Mouse (Mus musculus): Measurements from ENCODE around the gene Ctsh.
"Not testable (repeated sequence)": the region's sequence is repeated elsewhere in the genome, so short reads cannot be mapped to it uniquely, and the experiment has no call there.

Ctsh gene

GRCm38 (mm10) chr9:90053852-90054251 lies at the start of gene Ctsh:
Ctsh (plus strand) TSS chr9:90054152.
- no peak for DNase-seq (ENCODE audit: low read depth, low spot score)

- no peak for DNase-seq (ENCODE audit: low read depth, low spot score)
These were observed 47.5 kb upstream of the Ctsh start for GRCm38 (mm10) chr9:90006432-90006831.

GRCm38 (mm10) chr9:90007094-90007493 lies 46.9 kb upstream of the Ctsh start:
- no peak for DNase-seq (ENCODE audit: low read depth, low spot score)

GRCm38 (mm10) chr9:90008138-90008537 lies 45.8 kb upstream of the Ctsh start:
- DNase-seq (ENCODE audit: low read depth, low spot score) = no peak

GRCm38 (mm10) chr9:90011849-90012248 lies 42.1 kb upstream of the Ctsh start:
- no peak for DNase-seq (ENCODE audit: low read depth, low spot score)

GRCm38 (mm10) chr9:90014649-90015048 lies 39.3 kb upstream of the Ctsh start:
- DNase-seq (ENCODE audit: low read depth, low spot score) = no peak

GRCm38 (mm10) chr9:90016204-90016603 lies 37.7 kb upstream of the Ctsh start:
- no peak for DNase-seq (ENCODE audit: low read depth, low spot score)

- no peak for DNase-seq (ENCODE audit: low read depth, low spot score)
These were observed 33.1 kb upstream of the Ctsh start for GRCm38 (mm10) chr9:90020866-90021265.

- no peak for DNase-seq (ENCODE audit: low read depth, low spot score)
These were observed 32.5 kb upstream of the Ctsh start for GRCm38 (mm10) chr9:90021442-90021841.

- no peak for DNase-seq (ENCODE audit: low read depth, low spot score)
These were observed 26.2 kb upstream of the Ctsh start for GRCm38 (mm10) chr9:90027709-90028108.

- no peak for DNase-seq (ENCODE audit: low read depth, low spot score)
These were observed 20.0 kb upstream of the Ctsh start for GRCm38 (mm10) chr9:90033922-90034321.

GRCm38 (mm10) chr9:90035168-90035567 lies 18.8 kb upstream of the Ctsh start:
- DNase-seq (ENCODE audit: low read depth, low spot score) = no peak

- no peak for DNase-seq (ENCODE audit: low read depth, low spot score)
These were observed 18.2 kb upstream of the Ctsh start for GRCm38 (mm10) chr9:90035794-90036193.

- no peak for DNase-seq (ENCODE audit: low read depth, low spot score)
These were observed 17.6 kb upstream of the Ctsh start for GRCm38 (mm10) chr9:90036313-90036712.

GRCm38 (mm10) chr9:90038535-90038934 lies 15.4 kb upstream of the Ctsh start:
- no peak for DNase-seq (ENCODE audit: low read depth, low spot score)

- no peak for DNase-seq (ENCODE audit: low read depth, low spot score)
These were observed 13.0 kb upstream of the Ctsh start for GRCm38 (mm10) chr9:90040916-90041315.

GRCm38 (mm10) chr9:90041556-90041955 lies 12.4 kb upstream of the Ctsh start:
- no peak for DNase-seq (ENCODE audit: low read depth, low spot score)

- not testable (repeated sequence) for DNase-seq (ENCODE audit: low read depth, low spot score)
These were observed 11.0 kb upstream of the Ctsh start for GRCm38 (mm10) chr9:90042906-90043305.

GRCm38 (mm10) chr9:90045191-90045590 lies 8.8 kb upstream of the Ctsh start:
- no peak for DNase-seq (ENCODE audit: low read depth, low spot score)

GRCm38 (mm10) chr9:90047937-90048627 lies 5.9 kb upstream of the Ctsh start:
- no peak for DNase-seq (ENCODE audit: low read depth, low spot score)

GRCm38 (mm10) chr9:90054371-90055145 lies 606 bp downstream of the Ctsh start:
- DNase-seq (ENCODE audit: low read depth, low spot score) = peak; percentile 61

- no peak for DNase-seq (ENCODE audit: low read depth, low spot score)
These were observed 1.5 kb downstream of the Ctsh start for GRCm38 (mm10) chr9:90055409-90055808.

- DNase-seq (ENCODE audit: low read depth, low spot score) = no peak
These were observed 2.0 kb downstream of the Ctsh start for GRCm38 (mm10) chr9:90055911-90056310.

Data from forelimb bud, embryonic 11.5 days (tissue).